Mouse (Mus musculus) MEL (cell line): ENCODE measurements around the gene Pde7b.

Experiments used
- CTCF ChIP-seq, 3 experiments: IDR thresholded peaks in 2 of 3; conservative IDR thresholded peaks in 1 of 3; 2 replicates each; pipeline ENCODE4 v1.5.1; 2011 to 2012; ENCODE audit warnings: low read length in 3 of 3, low read depth in 2 of 3, mild to moderate bottlenecking in 2 of 3, improper control_type of control experiment in 1 of 3, inconsistent platforms in 1 of 3, mixed read lengths in 1 of 3, moderate library complexity in 1 of 3; ENCODE audit not compliant: control insufficient read depth in 1 of 3, insufficient read depth in 1 of 3, poor library complexity in 1 of 3, severe bottlenecking in 1 of 3
- EP300 ChIP-seq, 2 experiments: IDR thresholded peaks; 2 replicates each; pipeline ENCODE4 v1.6.1; 2011; ENCODE audit warnings: improper control_type of control experiment in 2 of 2, low read length in 2 of 2, low read depth in 1 of 2, mild to moderate bottlenecking in 1 of 2
- GATA1 ChIP-seq: IDR thresholded peaks from 2 replicates; pipeline ENCODE4 v1.6.1; 2011; ENCODE audit warnings: low read depth, low read length, improper control_type of control experiment
- JUND ChIP-seq: IDR thresholded peaks from 2 replicates; pipeline ENCODE4 v1.6.1; 2011; ENCODE audit warnings: low read depth, mild to moderate bottlenecking, improper control_type of control experiment, low read length
- MAFK ChIP-seq: IDR thresholded peaks from 2 replicates; pipeline ENCODE4 v1.6.1; 2011; ENCODE audit warnings: low read depth, mild to moderate bottlenecking, low read length, improper control_type of control experiment, borderline replicate concordance
- MAX ChIP-seq: IDR thresholded peaks from 2 replicates; pipeline ENCODE4 v1.6.1; 2011; ENCODE audit warnings: low read length, improper control_type of control experiment
- MXI1 ChIP-seq: IDR thresholded peaks from 2 replicates; pipeline ENCODE4 v1.6.1; 2011; ENCODE audit warnings: mild to moderate bottlenecking, low read depth, low read length, improper control_type of control experiment
- MYC ChIP-seq: IDR thresholded peaks from 2 replicates; pipeline ENCODE4 v1.6.1; 2011; ENCODE audit warnings: low read depth, mild to moderate bottlenecking, low read length, improper control_type of control experiment, moderate library complexity
- POLR2A ChIP-seq, 2 experiments: IDR thresholded peaks; 2 replicates each; pipeline ENCODE4 v1.6.1; 2011 to 2012; ENCODE audit warnings: low read length in 2 of 2, mild to moderate bottlenecking in 2 of 2, control low read depth in 1 of 2, improper control_type of control experiment in 1 of 2, low read depth in 1 of 2, moderate library complexity in 1 of 2; ENCODE audit not compliant: control insufficient read depth in 1 of 2, insufficient read depth in 1 of 2, poor library complexity in 1 of 2
- POLR2AphosphoS2 ChIP-seq: IDR thresholded peaks from 2 replicates; pipeline ENCODE4 v1.6.1; 2011; ENCODE audit warnings: low read length, improper control_type of control experiment
- RCOR1 ChIP-seq: IDR thresholded peaks from 2 replicates; pipeline ENCODE4 v1.6.1; 2012; ENCODE audit warnings: low read depth, mild to moderate bottlenecking, inconsistent platforms, low read length, improper control_type of control experiment
- SMC3 ChIP-seq: IDR thresholded peaks from 2 replicates; pipeline ENCODE4 v1.6.1; 2011; ENCODE audit warnings: low read depth, low read length, improper control_type of control experiment
- USF1 ChIP-seq: IDR thresholded peaks from 2 replicates; pipeline ENCODE4 v1.6.1; 2014; ENCODE audit warnings: low read depth, mild to moderate bottlenecking, inconsistent platforms, low read length, improper control_type of control experiment, moderate library complexity
- USF2 ChIP-seq, 2 experiments: IDR thresholded peaks; 2 replicates each; pipeline ENCODE4 v1.6.1; 2011 to 2012; ENCODE audit warnings: improper control_type of control experiment in 2 of 2, low read length in 2 of 2, borderline replicate concordance in 1 of 2, inconsistent platforms in 1 of 2, low read depth in 1 of 2, mild to moderate bottlenecking in 1 of 2; ENCODE audit not compliant: insufficient read depth in 1 of 2

- TF ChIP-seq MAX (no peak), USF2 (IDR thresholded peaks at IDR 0.05; ENCODE audit: borderline replicate concordance in 1 of 2, insufficient read depth in 1 of 2, low read depth in 1 of 2, low read length in 2 of 2) (no peak), POLR2A (IDR thresholded peaks at IDR 0.05; ENCODE audit: control insufficient read depth in 1 of 2, insufficient read depth in 1 of 2, low read depth in 1 of 2, low read length in 2 of 2, poor library complexity in 1 of 2) (no peak), RCOR1 (no peak), JUND (no peak), SMC3 (no peak), GATA1 (no peak), MYC (no peak), EP300 (IDR thresholded peaks at IDR 0.05; ENCODE audit: low read depth in 1 of 2, low read length in 2 of 2) (no peak), MXI1 (no peak), USF1 (no peak), POLR2AphosphoS2 (no peak), CTCF (IDR thresholded peaks at IDR 0.05 in 2 of 3, conservative IDR thresholded peaks at IDR 0.05 in 1 of 3; ENCODE audit: control insufficient read depth in 1 of 3, insufficient read depth in 1 of 3, low read depth in 2 of 3, low read length in 3 of 3, poor library complexity in 1 of 3, severe bottlenecking in 1 of 3) (no peak), MAFK (no peak)
Observed at GRCm38 (mm10) chr10:20518529-20518889, 206.4 kb downstream of the Pde7b start.
